Mouse (Mus musculus) C2C12 (cell line): ENCODE data around the gene Cmah. TPM values are rescaled to one million over a fixed set of nuclear protein-coding genes. Genes with fewer than 3 reads are reported as not detected.

Experiments
- H3K27me3 ChIP-seq: one replicate; pipeline ENCODE4 v1.6.1; 2011; ENCODE audit not compliant: control insufficient read depth, insufficient read depth, insufficient read length
- H3K36me3 ChIP-seq: one replicate; pipeline ENCODE4 v1.6.1; 2011; ENCODE audit not compliant: control insufficient read depth, insufficient read depth
- H3K4me3 ChIP-seq: one replicate; pipeline ENCODE4 v1.5.1; 2011; ENCODE audit warnings: mild to moderate bottlenecking, control low read depth; ENCODE audit not compliant: poor library complexity, insufficient read depth, severe bottlenecking
- H3K79me2 ChIP-seq: one replicate; pipeline ENCODE4 v1.6.1; 2011; ENCODE audit not compliant: control insufficient read depth, insufficient read depth
- H3K79me3 ChIP-seq: one replicate; pipeline ENCODE4 v1.6.1; 2011; ENCODE audit warnings: low read depth, control low read depth
- H3ac ChIP-seq: one replicate; pipeline ENCODE3; 2011; ENCODE audit warnings: low read depth; ENCODE audit not compliant: control insufficient read depth, insufficient read length
- CEBPB ChIP-seq: IDR thresholded peaks from one replicate; pipeline ENCODE4 v1.6.1; 2011; ENCODE audit warnings: low read depth, mild to moderate bottlenecking, control low read depth, moderate library complexity
- CTCF ChIP-seq: IDR thresholded peaks from one replicate; pipeline ENCODE4 v1.5.1; 2011; ENCODE audit not compliant: control insufficient read depth, insufficient read depth, insufficient read length
- FOSL1 ChIP-seq: IDR thresholded peaks from one replicate; pipeline ENCODE4 v1.8.0; 2011; ENCODE audit warnings: mild to moderate bottlenecking, low read length; ENCODE audit not compliant: poor library complexity, insufficient read depth, severe bottlenecking
- MAX ChIP-seq: IDR thresholded peaks from one replicate; pipeline ENCODE4 v1.6.1; 2011; ENCODE audit warnings: mild to moderate bottlenecking, control low read depth
- MYOD1 ChIP-seq: IDR thresholded peaks from one replicate; pipeline ENCODE4 v1.6.1; 2011; ENCODE audit warnings: low read depth; ENCODE audit not compliant: control insufficient read depth, insufficient read length
- MYOG ChIP-seq: IDR thresholded peaks from one replicate; pipeline ENCODE4 v1.6.1; 2011; ENCODE audit not compliant: control insufficient read depth, insufficient read length; ENCODE audit errors: extremely low read depth
- USF1 ChIP-seq: IDR thresholded peaks from one replicate; pipeline ENCODE4 v1.6.1; 2011; ENCODE audit warnings: low read depth, mild to moderate bottlenecking, control low read depth, moderate library complexity
- polyA plus RNA-seq: library from polyadenylated mRNA; unstranded; fragments of >200 nt; fragmentation: generic; extraction: Trizol; gene quantifications from one replicate; pipeline ENCODE4 v1.2.1, GENCODE M21; 2012; ENCODE audit warnings: missing spikeins

Cmah gene
- polyA plus RNA-seq, 1 experiment: 0.14 TPM

- no peaks in the 10 kb centered on the region for H3K79me2 ChIP-seq
- H3K27me3 ChIP-seq: no peaks in the 10 kb centered on the region
- H3K79me3 ChIP-seq: no peaks in the 10 kb centered on the region
- TF ChIP-seq FOSL1 (no peak), CEBPB (no peak), MYOD1 (no peak), MYOG (no peak), CTCF (no peak), MAX (no peak), USF1 (no peak)
- H3K36me3 ChIP-seq: no peaks in the 10 kb centered on the region
- no peak overlapping the region for H3ac ChIP-seq
- no peak overlapping the region for H3K4me3 ChIP-seq
Observed at GRCm38 (mm10) chr13:24456385-24456784, 129.2 kb downstream of the Cmah start.

GRCm38 (mm10) chr13:24460517-24460916 lies 133.3 kb downstream of the Cmah start:
- Histone ChIP-seq H3K4me3 (no peak overlapping the region), H3K36me3 (no peaks in the 10 kb centered on the region), H3K27me3 (peaks cover 3% of the 10 kb centered on the region), H3K79me3 (no peaks in the 10 kb centered on the region), H3ac (no peak overlapping the region), H3K79me2 (no peaks in the 10 kb centered on the region)
- TF ChIP-seq USF1 (no peak), MYOG (no peak), MYOD1 (no peak), FOSL1 (no peak), CEBPB (no peak), CTCF (no peak), MAX (no peak)

GRCm38 (mm10) chr13:24463767-24464166 lies 136.6 kb downstream of the Cmah start:
- H3K79me3 ChIP-seq: no peaks in the 10 kb centered on the region
- no peak overlapping the region for H3K4me3 ChIP-seq
- TF ChIP-seq CEBPB (no peak), USF1 (no peak), CTCF (no peak), MYOD1 (no peak), FOSL1 (no peak), MYOG (no peak), MAX (no peak)
- no peaks in the 10 kb centered on the region for H3K36me3 ChIP-seq
- H3K79me2 ChIP-seq: no peaks in the 10 kb centered on the region
- H3ac ChIP-seq: no peak overlapping the region
- peaks cover 3% of the 10 kb centered on the region for H3K27me3 ChIP-seq

- Histone ChIP-seq H3K4me3 (no peak overlapping the region), H3K79me2 (no peaks in the 10 kb centered on the region), H3K36me3 (no peaks in the 10 kb centered on the region), H3K27me3 (peaks cover 7% of the 10 kb centered on the region), H3K79me3 (no peaks in the 10 kb centered on the region), H3ac (no peak overlapping the region)
- no peak for TF ChIP-seq MYOD1
Observed at GRCm38 (mm10) chr13:24466027-24466426, 138.8 kb downstream of the Cmah start.

- TF ChIP-seq CTCF (no peak), FOSL1 (no peak), MYOD1 (no peak), USF1 (no peak), CEBPB (no peak), MAX (no peak), MYOG (no peak)
- no peaks in the 10 kb centered on the region for H3K36me3 ChIP-seq
- H3K79me2 ChIP-seq: no peaks in the 10 kb centered on the region
- no peaks in the 10 kb centered on the region for H3K79me3 ChIP-seq
- H3K27me3 ChIP-seq: peaks cover 4% of the 10 kb centered on the region
- H3K4me3 ChIP-seq: no peak overlapping the region
- H3ac ChIP-seq: no peak overlapping the region
Observed at GRCm38 (mm10) chr13:24467806-24468205, 140.6 kb downstream of the Cmah start.

GRCm38 (mm10) chr13:24477564-24477963 lies 150.4 kb downstream of the Cmah start:
- no peaks in the 10 kb centered on the region for H3K27me3 ChIP-seq
- no peak overlapping the region for H3K4me3 ChIP-seq
- no peak for TF ChIP-seq CTCF
- no peak for TF ChIP-seq MAX
- no peak for TF ChIP-seq MYOG
- TF ChIP-seq MYOD1: no peak
- TF ChIP-seq FOSL1: no peak
- no peak for TF ChIP-seq USF1
- no peak for TF ChIP-seq CEBPB
- no peaks in the 10 kb centered on the region for H3K36me3 ChIP-seq
- H3K79me3 ChIP-seq: no peaks in the 10 kb centered on the region
- no peaks in the 10 kb centered on the region for H3K79me2 ChIP-seq
- no peak overlapping the region for H3ac ChIP-seq
